Mouse (Mus musculus): ENCODE results near the gene Reep6.

The Reep6 gene

DNA sequence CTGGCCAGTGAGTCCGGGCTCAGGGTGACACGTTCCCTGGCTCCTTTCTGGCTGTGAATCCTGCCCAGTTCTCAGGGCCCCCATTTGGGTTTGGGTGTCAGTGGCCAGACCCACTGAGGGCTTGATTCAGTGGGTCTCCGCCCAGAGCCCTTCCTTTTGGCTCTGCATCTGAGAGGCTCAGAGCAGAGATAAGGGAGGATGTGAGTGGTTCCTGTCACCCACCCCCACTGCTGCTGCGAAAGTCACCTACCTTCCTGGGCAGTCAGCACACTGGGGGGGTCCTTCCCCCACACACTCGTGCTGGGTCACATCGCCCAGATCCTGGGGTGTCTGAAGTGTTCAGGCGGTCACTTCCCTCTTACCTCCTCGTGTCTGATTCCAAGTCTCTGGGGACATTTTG lies 23.0 kb downstream of the Reep6 start:
- no peak for DNase-seq (ENCODE audit: inconsistent ontology term)

DNA sequence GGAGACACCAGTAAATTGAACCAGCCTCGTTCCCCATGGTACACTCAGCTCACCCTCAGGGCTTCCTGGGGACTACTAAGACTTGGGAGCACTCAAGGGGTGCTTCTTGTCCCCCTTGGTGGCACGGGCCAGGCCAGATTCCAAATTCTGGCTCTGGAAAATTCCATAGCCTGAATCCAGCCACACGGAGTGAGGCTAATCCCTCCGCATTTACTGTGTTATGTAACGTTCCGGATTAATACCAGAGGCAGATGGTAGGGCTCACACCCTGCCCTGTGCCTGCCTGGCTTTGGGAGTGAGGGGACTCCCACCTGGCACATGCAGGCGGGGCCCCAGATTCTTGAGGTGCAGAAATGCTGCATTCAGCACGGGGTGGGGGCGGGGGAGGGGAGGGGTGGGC lies 25.7 kb downstream of the Reep6 start:
- DNase-seq (ENCODE audit: inconsistent ontology term) = no peak

DNA sequence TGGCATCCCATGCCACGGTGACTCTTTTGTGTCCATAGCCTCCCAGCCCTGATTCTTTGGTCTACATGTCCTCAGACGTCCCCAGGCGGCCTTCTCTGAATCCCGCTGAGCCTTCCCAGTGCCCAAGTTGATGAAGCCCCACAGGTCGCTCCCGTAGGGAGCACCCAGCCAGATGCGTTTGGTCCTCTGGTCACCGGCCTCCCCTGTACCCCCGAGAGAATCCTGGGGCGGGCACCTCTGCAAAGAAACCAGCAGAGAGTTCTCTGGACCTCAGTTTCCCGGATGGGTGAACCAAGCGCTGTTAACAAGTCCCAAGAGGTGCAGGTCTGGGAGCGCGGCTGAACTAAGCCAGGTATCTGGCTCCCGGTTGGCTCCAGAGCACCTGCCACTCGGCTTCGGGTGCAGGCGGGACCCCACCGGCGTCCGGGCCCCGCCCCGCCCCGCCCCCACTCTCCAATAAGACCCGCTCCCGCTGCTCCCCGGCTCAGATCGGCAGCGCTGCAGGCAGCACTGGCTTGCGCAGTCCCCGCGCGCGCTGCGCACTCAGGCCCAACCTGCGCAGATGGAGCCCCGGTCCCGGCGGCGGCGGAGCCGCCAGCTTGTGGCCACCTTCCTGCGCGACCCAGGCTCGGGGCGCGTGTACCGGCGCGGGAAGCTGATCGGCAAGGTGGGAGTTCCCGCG lies 26.4 kb downstream of the Reep6 start, which contains the start of gene Plk5:
Plk5 (plus strand) TSS at position 459 of the 682 bp plus-strand sequence.
- no peak for DNase-seq (ENCODE audit: inconsistent ontology term)

DNA sequence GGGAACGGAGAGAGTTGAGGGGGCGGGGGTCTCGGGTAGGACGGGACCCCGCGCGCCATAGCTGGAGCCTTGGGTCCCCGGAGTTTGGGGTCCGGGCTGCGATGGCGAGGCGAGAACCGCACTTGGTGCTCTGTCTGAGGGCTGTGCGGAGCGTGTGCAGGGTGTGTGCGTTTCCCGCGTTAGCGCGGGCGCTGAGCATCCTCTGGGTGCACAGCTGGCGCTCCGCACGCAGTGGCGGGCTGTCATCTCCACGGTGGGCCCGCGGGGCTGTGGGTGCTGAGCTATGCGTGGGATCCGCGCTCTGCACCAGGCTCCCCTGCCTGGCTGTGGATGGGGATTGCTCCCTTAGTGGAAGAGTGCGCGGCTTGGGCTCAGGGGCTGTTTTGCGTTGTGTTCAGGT lies 27.0 kb downstream of the Reep6 start:
- no peak for DNase-seq (ENCODE audit: inconsistent ontology term)

DNA sequence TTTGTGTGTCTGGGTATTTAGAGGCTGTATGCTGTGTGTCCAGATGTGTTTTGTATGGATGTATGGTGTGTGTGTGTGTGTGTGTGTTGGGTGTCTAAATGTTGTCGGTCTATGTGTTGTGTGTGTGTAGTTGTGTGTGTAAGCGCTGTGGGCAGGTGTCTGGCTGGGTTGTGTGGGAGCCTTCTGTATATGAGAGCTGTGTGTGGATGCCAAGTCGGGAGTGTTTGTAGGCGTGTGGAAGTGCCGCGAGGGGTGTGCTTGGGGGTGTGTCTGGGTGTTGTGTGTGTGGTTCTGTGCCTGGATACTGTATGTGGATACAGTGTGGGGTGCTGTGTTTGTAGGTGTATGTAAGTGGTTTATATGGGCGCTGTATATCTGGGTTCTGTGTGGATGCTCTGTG lies 27.6 kb downstream of the Reep6 start:
- no peak for DNase-seq (ENCODE audit: inconsistent ontology term)

DNA sequence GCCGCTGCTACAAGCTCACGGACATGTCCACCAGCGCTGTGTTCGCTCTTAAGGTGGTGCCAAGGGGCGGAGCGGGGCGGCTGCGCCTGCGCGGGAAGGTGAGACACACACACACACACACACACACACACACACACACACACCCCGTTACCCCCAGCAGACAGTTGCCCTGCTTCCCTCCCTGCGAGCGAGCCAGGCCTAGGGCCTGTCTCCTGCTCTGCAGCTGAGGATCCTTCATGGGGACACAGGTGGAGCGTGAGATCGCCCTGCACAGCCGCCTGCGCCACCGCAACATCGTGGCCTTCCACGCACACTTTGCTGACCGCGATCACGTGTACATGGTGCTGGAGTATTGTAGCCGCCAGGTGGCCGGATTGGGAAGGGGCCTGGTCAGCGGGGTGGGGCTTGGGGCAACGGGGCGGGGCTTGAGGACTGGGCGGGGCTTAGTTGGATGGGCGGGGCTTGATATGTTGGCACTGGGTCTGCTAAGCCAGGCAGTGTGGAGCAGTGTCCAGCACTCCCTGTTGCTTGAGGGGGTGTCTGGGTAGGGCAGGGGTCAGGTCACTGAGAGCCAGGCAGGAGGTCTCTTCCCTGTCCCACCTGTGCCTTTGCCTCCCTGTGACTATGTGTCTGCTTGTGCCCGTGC lies 28.4 kb downstream of the Reep6 start:
- peak; percentile 28 for DNase-seq (ENCODE audit: inconsistent ontology term)

DNA sequence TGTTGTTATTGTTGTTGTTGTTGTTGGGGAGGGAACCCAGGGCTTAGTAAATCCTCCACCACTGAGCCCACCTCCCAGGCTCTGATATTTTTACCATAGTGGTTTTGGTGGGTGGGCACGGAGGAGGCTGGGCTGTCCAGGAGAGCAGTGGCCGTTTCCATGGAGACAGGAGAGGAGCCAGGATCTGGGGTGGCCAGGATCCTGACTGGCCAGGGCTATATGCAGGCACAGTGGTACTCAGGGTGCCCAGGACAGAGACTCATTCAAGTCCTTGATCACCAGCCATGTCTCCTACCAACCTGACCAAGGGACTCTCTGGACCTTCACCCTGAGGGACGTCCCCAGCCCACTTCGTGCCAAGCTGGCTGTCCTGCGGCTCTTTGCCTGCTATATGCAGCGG lies 34.0 kb downstream of the Reep6 start:
- no peak for DNase-seq (ENCODE audit: inconsistent ontology term)

DNA sequence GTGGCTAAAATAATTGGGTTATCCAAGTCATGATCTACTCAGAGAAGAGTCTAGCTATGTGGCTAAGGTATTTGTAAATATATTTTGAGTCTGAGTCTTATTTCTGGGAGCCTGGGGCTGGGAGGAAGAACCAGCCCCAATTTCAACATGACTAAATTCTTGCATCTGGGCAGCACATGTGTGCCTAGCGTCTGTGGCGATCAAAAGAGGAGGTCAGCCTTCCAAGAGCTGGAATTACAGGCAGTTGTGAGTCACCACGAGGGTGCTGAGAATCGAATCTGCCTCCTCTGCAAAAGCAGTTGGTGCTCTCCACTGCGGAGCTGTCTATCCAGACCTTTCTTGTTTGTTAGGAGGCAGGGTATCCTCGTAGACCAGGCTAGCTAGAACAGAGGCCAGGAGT lies 36.0 kb downstream of the Reep6 start:
- DNase-seq (ENCODE audit: inconsistent ontology term) = no peak

DNA sequence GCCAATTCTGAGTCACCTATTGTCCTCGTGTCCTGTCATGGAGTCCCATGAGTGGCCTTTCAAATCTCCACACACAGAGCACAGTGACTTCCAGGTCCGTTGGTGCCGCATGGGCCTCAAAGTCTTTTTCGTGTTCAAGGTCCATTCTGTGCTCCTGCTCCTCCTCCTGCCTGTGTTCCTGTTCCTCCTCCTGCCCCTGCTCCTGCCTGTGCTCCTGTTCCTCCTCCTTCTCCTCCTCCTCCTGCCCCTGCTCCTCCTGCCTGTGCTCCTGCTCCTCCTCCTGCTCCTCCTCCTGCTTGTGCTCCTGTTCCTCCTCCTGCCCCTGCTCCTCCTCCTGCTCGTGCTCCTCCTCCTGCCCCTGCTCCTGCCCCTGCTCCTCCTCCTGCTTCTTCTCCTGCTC lies 38.2 kb downstream of the Reep6 start:
- DNase-seq (ENCODE audit: inconsistent ontology term) = no peak

DNA sequence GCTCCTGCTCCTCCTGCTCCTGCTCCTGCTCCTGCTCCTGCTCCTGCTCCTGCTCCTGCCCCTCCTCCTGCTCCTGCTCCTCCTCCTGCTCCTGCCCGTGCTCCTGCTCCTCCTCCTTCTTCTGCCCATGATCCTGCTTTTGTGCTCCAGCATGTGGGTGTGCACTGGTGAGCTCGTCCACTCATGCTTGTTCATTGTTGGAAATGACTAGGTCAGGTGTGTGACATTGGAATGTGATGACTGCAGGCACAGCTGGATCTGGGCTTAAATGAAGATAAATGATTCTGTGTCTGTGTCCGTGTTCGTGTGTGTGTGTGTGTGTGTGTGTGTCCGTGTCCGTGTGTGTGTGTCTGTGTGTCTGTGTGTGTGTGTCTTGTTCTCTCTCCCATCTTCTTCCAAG lies 38.6 kb downstream of the Reep6 start:
- DNase-seq (ENCODE audit: inconsistent ontology term) = no peak

DNA sequence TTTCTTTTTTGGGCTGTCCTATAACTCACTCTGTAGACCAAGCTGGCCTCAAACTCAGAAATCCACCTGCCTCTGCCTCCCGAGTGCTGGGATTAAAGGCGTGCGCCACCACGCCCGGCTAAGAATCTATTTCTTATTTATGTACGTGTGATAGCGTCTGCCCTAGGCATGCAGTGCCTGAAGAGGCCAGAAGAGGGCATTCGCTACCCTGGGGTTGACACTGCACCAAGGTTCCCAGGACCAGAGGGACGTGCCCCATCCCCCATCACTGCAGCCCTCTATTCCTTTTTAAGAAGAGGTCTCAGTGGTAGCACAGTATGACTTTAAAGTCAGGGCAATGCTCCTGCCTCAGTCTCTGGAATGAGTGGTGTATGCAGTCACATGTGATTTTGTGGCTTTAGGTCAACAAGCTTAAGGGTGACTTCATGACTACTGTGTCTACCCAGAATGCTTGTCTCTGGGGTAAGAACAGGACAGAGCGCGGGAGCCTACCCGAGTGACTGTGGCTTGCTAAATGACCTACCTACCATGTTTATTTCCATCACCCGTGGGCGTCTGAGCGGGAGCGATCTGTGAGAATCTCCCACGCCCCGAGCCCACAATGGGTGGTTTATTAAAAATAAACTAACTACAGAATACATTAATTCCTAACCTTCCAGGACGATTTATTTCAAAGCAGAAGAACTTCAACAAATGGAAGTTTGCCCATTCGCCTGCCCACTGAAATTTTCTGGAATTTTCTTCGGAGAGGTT lies 40.4 kb downstream of the Reep6 start:
- DNase-seq (ENCODE audit: inconsistent ontology term) = no peak

DNA sequence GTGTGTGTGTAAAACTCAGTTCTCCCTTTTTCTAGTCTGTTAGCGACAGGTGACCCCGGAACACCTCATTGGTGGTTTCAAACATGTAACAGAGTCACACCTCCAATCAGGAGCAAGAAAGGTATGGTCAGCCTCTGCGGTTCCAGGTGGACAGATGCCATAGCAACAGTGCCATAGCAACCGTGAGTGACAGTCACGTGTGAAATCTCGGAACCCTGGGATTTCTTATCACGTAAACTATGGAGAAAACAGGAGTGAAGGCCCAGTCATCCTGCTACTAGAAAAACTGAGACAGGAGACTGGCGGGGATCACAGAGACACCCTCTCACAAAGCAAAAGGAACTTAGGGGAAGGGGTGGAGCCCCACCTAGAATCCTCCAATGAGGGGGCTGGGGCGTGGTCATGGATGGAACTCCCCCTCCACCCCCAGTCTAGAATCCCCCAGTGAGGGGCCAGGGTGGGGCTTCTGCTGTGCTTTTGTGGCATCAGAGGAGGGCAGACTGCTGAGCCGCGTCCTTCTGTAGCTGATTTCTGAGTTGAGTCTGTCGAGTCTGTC lies 41.7 kb downstream of the Reep6 start:
- peak; percentile 70 for DNase-seq (ENCODE audit: inconsistent ontology term)

DNA sequence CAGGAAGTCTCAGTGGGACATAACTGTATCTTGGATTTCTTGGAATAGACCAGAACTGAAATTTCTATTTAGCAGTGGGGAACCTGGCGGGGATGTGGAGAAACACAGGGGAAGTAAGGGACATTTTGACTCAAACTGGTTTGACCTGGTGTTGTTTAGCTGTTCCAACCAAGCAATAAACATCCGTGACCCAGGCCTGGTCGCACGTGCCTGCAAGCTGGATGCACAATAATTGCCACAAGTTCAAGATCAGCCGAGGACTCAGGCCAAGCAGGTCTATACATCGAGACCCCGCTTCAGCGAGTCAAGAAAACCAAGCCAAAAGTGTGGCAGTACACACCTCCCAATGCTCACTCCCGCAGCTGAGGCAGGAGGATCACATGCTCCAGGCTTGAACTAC lies 42.2 kb downstream of the Reep6 start:
- no peak for DNase-seq (ENCODE audit: inconsistent ontology term)

DNA sequence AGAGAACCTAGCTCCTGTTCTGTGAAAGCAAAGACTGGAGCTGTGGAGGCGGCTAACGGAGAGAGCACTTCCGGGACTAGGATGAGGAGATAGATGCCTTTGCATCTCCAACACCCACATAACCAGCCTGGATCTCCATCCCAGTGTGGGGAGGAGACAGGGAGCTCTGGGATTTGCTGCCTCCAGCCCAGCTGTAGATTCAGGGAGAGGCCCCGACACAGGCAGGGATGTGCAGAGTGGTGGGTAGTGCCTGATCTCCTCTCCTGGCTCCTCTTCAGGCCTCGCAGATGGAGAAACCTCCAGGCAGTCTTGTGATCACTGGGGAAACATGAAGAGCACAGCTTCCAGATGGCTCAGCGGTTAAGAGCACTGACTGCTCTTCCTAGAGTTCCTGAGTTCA lies 43.0 kb downstream of the Reep6 start:
- DNase-seq (ENCODE audit: inconsistent ontology term) = no peak

DNA sequence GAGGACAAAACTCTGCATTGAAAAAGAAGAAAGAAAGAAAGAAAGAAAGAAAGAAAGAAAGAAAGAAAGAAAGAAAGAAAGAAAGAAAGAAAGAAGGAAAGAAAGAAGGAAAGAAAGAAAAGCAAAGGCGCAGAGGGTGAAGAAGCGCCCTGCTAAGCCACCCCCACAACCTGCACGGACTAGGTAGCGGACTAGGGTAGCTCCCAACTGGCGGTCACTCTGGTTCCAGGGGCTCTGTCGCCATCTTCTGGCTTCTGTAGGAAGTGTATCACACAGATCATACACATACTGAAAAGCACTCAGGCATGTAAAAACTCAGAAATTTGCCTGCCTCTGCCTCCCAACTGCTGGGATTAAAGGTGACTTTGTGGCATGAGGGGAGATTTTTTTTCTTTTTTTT lies 44.3 kb downstream of the Reep6 start:
- DNase-seq (ENCODE audit: inconsistent ontology term) = no peak

DNA sequence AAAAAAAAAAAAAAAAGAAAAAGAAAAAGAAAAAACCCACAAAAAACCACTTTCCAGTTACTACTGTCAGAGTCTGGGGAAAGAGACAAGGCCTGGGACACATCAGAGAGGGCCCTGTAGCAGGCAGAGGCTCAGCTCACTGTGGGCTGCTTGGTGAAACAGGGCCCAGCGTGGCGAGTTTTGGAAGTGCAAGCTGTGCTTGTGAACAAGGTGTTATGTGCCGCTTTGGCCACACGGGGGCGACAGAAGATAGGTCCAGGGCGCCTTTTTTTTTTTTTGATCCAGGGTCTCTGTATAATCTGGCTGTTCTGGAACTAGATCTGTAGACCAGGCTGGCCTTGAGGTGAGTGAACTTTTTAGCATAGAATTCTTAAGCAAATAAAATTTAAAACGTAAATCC lies 46.4 kb downstream of the Reep6 start:
- peak; percentile 75 for DNase-seq (ENCODE audit: inconsistent ontology term)

DNA sequence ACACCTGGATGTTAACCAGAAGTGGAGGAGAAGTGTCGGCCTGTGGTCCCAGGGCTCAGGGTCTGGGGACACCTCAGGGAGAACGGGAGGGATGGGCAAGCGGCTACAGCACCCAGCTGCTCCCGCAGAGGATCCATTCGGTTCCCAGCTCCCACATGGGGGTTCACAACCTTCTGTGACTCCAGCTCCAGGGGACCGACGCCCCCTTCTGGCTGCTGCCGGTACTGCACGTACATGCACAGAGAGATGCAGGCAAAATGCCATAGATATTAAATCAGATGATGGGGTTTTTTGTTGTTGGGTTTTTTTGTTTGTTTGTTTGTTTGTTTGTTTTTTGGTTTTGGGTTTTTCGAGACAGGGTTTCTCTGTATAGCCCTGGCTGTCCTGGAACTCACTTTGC lies 48.0 kb downstream of the Reep6 start:
- no peak for DNase-seq (ENCODE audit: inconsistent ontology term)

DNA sequence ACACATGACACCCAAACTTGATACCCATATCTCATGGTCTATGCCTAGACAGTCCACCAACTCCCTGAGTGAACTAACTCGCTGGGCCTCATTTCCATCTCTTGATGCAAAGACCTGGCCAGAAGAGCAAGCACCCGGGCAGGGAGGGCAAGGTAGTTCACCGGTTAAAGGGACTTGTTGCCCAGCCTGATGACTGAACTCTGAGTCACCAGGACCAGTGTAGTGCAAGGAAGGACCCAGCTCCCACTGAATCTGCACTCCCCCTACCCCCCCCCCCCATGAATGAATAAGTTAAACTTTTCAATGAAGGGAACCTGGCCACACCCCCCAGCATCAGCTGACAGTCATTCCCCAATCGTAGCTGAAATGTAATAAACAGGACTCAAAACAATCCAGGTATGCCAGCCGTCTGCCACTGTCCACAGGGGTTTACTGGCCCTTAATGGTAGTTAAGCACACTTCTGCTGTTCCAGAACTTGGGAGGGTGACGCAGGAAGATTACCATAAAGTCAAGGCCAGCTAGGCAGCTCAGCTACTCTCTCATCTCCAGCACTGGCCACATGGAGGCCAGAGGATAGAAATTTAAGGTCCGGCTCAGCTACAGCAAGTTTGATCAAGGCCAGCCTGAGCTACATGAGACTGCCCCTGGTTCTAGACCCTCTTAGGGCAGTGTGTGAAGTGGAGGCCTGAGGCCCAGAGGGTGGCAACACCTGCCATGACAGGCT lies 53.0 kb downstream of the Reep6 start:
- no peak for DNase-seq (ENCODE audit: inconsistent ontology term)

DNA sequence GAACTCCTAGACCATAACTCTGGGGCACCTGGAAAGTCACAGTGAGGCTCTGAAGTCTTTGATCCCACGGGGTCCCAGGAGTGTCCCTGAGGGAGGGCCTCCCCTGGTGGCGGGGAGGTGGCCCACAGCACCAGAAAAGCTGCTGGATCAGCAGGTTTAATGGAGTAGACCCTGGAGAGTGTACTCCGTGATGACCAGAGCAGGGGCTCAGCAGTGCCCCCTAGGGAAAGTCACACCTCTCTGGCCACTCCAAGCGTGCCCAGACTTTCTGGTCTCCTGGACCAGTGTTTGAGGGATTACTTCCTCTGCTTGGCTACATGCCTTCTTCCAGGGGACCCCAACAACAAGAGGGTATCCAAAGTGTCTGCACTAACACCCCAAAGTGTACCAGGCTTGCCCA lies 53.7 kb downstream of the Reep6 start:
- no peak for DNase-seq (ENCODE audit: inconsistent ontology term)

DNA sequence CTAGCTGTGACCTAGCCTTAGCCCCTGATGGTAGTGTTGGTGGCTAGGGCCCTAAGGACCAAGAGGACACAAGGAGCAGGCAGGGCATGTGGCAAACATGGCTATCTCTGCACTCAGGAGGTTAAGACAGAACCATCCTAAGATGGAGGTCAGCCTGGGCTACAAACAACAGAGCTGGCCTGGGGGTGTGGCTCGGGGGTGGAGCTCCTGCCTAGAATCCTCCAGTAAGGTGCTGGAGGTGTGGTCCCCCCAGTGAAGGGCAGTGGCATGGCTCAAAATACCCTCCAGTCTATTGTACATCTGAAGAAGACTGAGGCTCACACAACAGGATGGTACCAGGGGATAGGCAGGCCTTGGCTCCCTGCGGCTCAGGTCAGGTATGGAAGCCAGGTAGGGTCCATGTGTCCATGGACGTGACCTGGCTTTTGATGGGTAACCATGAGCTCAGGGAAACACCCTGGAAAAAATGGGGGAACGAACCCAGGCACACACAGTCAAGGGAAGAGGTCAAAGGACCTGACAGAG lies 54.4 kb downstream of the Reep6 start:
- DNase-seq (ENCODE audit: inconsistent ontology term) = no peak

DNA sequence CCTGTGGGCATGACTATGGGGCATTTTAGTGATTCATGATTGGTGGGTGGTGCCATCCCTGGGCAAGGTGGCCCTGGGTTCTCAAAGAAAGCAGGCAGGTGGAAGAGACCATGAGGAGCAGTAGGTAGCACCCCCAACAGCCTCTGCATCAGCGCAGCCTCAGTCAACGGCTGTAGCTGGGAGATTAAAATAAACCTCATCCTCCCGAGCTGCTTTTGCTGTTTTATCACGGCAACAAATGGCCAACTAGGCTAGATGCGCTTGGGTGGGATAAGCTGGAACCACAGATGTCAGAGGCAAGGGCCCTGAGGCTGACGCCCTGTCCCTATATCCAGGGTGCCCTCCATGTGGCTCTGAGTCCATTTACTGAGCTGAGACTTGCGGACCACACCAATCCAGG lies 55.0 kb downstream of the Reep6 start:
- DNase-seq (ENCODE audit: inconsistent ontology term) = no peak

DNA sequence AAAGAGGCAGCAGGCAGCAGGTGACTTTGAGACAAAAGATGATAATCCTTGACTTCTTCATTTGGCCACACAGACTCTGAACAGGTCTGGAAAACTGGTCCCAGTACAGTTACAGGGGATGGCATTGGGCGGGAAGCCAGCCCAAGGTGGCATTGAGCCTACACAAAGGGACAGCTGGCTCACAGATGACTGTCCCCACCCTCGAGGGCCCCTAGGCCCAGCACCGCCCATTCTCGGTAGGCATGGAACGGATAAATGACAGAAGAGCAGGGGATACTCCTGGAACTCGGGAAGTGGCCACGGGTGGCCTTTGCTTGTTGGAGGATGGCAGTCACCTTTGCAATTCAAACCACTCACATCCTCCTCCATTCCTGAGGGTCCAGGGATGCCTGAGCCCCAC lies 55.6 kb downstream of the Reep6 start:
- DNase-seq (ENCODE audit: inconsistent ontology term) = no peak
